Mouse (Mus musculus) heart, postnatal 0 days (tissue): Measurements from ENCODE around the gene Drd3. TPM values are rescaled to one million over a fixed set of nuclear protein-coding genes. Genes with fewer than 3 reads are reported as not detected.

ENCODE experiments used
- ATAC-seq: fragments of 200-750 bp; cut with Nextera tagmentation; 2 replicates; pipeline ENCODE4 v1.8.0; 2017; ENCODE audit warnings: low read depth, moderate number of reproducible peaks, moderate library complexity; ENCODE audit not compliant: insufficient read depth
- DNase-seq: peaks from one replicate; pipeline ENCODE4 v3.0.0-alpha.2; 2016; ENCODE audit warnings: low spot score
- H3K27ac ChIP-seq: fragments of 300-500 bp; sonication (generic); 2 replicates; pipeline ENCODE4 v1.5.1; 2014; ENCODE audit warnings: low read depth, mild to moderate bottlenecking
- H3K27me3 ChIP-seq: fragments of 300-500 bp; sonication (generic); 2 replicates; pipeline ENCODE4 v1.6.1; 2014; ENCODE audit warnings: low read length, mixed read lengths; ENCODE audit not compliant: control insufficient read depth, insufficient read depth
- H3K36me3 ChIP-seq: fragments of 300-500 bp; sonication (generic); replicated peaks from 2 replicates; pipeline ENCODE4 v1.6.1; 2014; ENCODE audit warnings: low read length, mixed read lengths; ENCODE audit not compliant: control insufficient read depth, insufficient read depth
- H3K4me1 ChIP-seq: fragments of 300-500 bp; sonication (generic); 2 replicates; pipeline ENCODE4 v1.6.1; 2014; ENCODE audit warnings: antibody characterized with exemption; ENCODE audit not compliant: control insufficient read depth, insufficient read depth
- H3K4me2 ChIP-seq: fragments of 300-500 bp; sonication (generic); 2 replicates; pipeline ENCODE4 v1.6.1; 2014; ENCODE audit warnings: low read depth, mild to moderate bottlenecking, low read length, moderate library complexity
- H3K4me3 ChIP-seq: fragments of 300-500 bp; sonication (generic); 2 replicates; pipeline ENCODE4 v1.5.1; 2014; ENCODE audit warnings: low read depth, low read length
- H3K9ac ChIP-seq: fragments of 300-500 bp; sonication (generic); replicated peaks from 2 replicates; pipeline ENCODE4 v1.6.1; 2014; ENCODE audit warnings: low read depth, low read length, mixed read lengths
- H3K9me3 ChIP-seq: fragments of 300-500 bp; sonication (generic); replicated peaks from 2 replicates; pipeline ENCODE4 v1.6.1; 2016; ENCODE audit warnings: low read length; ENCODE audit not compliant: control insufficient read depth
- CTCF ChIP-seq: IDR thresholded peaks from 2 replicates; pipeline ENCODE4 v1.5.1; 2016; ENCODE audit warnings: antibody characterized with exemption, control low read depth, low read depth
- EP300 ChIP-seq: IDR thresholded peaks from 2 replicates; pipeline ENCODE4 v1.6.1; 2016; ENCODE audit warnings: antibody characterized with exemption, low read depth
- whole genome bisulfite sequencing: fragments of 180-500 bp; shearing (Covaris S2); extraction: QIAGEN DNeasy Blood & Tissue Kit; methylation state at CpG from one replicate; pipeline ENCODE4 v1.1.7; 2014; 5-methylcytosine and 5-hydroxymethylcytosine counted together
- polyA plus RNA-seq: library from polyadenylated mRNA; unstranded; fragments of >200 nt; fragmentation: Nextera tagmentation; extraction: Ambion mirVana; gene quantifications from 2 replicates; pipeline ENCODE4 v1.2.1, GENCODE M21; 2015
- total RNA-seq: library from RNA; depleted of rRNA; stranded (reverse); fragments of >200 nt; gene quantifications from 2 replicates; pipeline ENCODE4 v1.2.3, GENCODE M21; 2014; ENCODE audit warnings: low replicate concordance

The Drd3 gene
- total and polyA plus RNA-seq, 2 experiments from 2014 or later: 0.46 TPM; not detected in 1

- no peak for DNase-seq
- Histone ChIP-seq H3K27me3 (no peaks in the 10 kb centered on the region), H3K4me1 (peaks cover 17% of the 10 kb centered on the region; the same call in 1 of the 2 replicates), H3K4me2 (peak overlapping the region; percentile 13; the same call in 1 of the 2 replicates), H3K9me3 (no peaks in the 10 kb centered on the region), H3K27ac (peak overlapping the region; percentile 71), H3K4me3 (no peak overlapping the region), H3K9ac (no peak overlapping the region), H3K36me3 (no peaks in the 10 kb centered on the region)
- TF ChIP-seq CTCF (no peak), EP300 (no peak)
- 43% methylated on average over 1 of the region's 1 CpGs for WGBS
- peak; percentile 51; the same call in 1 of the 2 replicates for ATAC-seq
These were observed 18.9 kb downstream of the Drd3 start for GRCm38 (mm10) chr16:43772766-43773165.

- no peak overlapping the region for H3K9ac ChIP-seq
- no peak overlapping the region for H3K4me3 ChIP-seq
- H3K27me3 ChIP-seq: no peaks in the 10 kb centered on the region
- no peak overlapping the region for H3K4me2 ChIP-seq
- DNase-seq: no peak
- no peak for ATAC-seq
- H3K4me1 ChIP-seq: peaks cover 17% of the 10 kb centered on the region; the same call in 1 of the 2 replicates
- peak overlapping the region; percentile 71 for H3K27ac ChIP-seq
- no peak for TF ChIP-seq EP300
- no peak for TF ChIP-seq CTCF
- no peaks in the 10 kb centered on the region for H3K9me3 ChIP-seq
- H3K36me3 ChIP-seq: no peaks in the 10 kb centered on the region
- 63% methylated on average over 4 of the region's 4 CpGs for WGBS
These were observed 19.7 kb downstream of the Drd3 start for GRCm38 (mm10) chr16:43773506-43773905.

DNA sequence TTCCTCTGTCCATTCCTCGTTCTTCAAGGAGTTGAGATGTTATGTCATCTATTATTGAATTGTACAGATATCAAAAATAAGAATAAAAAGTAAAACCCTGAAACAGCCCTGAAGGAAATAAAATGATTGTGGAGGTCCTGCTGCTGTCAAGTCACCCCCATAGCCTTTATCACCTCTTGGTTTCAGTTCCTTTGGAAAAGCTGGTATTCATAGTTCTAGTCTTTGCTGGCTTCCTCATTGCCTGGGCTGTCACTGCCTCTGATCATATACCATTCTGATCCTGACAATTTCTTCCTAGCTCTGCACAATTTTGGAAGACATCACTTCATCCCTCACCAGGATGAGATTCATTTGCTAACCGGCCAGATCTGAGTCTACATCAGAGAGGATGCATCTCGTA is 23.1 kb downstream of the Drd3 start:
- Histone ChIP-seq H3K4me1 (peaks cover 14% of the 10 kb centered on the region; the same call in 1 of the 2 replicates), H3K27ac (no peak overlapping the region), H3K36me3 (no peaks in the 10 kb centered on the region), H3K4me3 (no peak overlapping the region), H3K27me3 (no peaks in the 10 kb centered on the region), H3K4me2 (no peak overlapping the region), H3K9ac (no peak overlapping the region), H3K9me3 (no peaks in the 10 kb centered on the region)
- ATAC-seq (no peak), DNase-seq (no peak)
- WGBS: 86% methylated on average over 3 of the region's 3 CpGs
- no peak for TF ChIP-seq CTCF
- TF ChIP-seq EP300: no peak

GRCm38 (mm10) chr16:43799541-43799940 is 45.7 kb downstream of the Drd3 start:
- Histone ChIP-seq H3K4me1 (peaks cover 18% of the 10 kb centered on the region), H3K9me3 (no peaks in the 10 kb centered on the region; the same call in 1 of the 2 replicates), H3K27me3 (no peaks in the 10 kb centered on the region), H3K4me3 (no peak overlapping the region), H3K27ac (no peak overlapping the region), H3K36me3 (no peaks in the 10 kb centered on the region), H3K4me2 (no peak overlapping the region), H3K9ac (no peak overlapping the region)
- ATAC-seq (no peak), DNase-seq (no peak)
- 74% methylated on average over 4 of the region's 4 CpGs for WGBS
- TF ChIP-seq EP300: no peak
- no peak for TF ChIP-seq CTCF

- TF ChIP-seq CTCF (no peak), EP300 (no peak)
- Histone ChIP-seq H3K27me3 (no peaks in the 10 kb centered on the region), H3K27ac (no peak overlapping the region), H3K4me1 (peaks cover 21% of the 10 kb centered on the region), H3K9me3 (no peaks in the 10 kb centered on the region; the same call in 1 of the 2 replicates), H3K4me3 (no peak overlapping the region), H3K9ac (no peak overlapping the region), H3K36me3 (no peaks in the 10 kb centered on the region), H3K4me2 (no peak overlapping the region)
- 42% methylated on average over 13 of the region's 13 CpGs for WGBS
- DNase-seq: no peak
- no peak for ATAC-seq
These were observed 46.4 kb downstream of the Drd3 start for GRCm38 (mm10) chr16:43800119-43800721.

GRCm38 (mm10) chr16:43801137-43801536 is 47.3 kb downstream of the Drd3 start:
- H3K9me3 ChIP-seq: no peaks in the 10 kb centered on the region; the same call in 1 of the 2 replicates
- H3K4me1 ChIP-seq: peaks cover 21% of the 10 kb centered on the region
- WGBS: 44% methylated on average over 3 of the region's 3 CpGs
- H3K9ac ChIP-seq: no peak overlapping the region
- TF ChIP-seq EP300 (no peak), CTCF (no peak)
- H3K4me3 ChIP-seq: no peak overlapping the region
- no peaks in the 10 kb centered on the region for H3K36me3 ChIP-seq
- DNase-seq (no peak), ATAC-seq (no peak)
- H3K4me2 ChIP-seq: 0 out of 2 replicates have a peak overlapping the region, but pooled peaks have one; percentile 0
- H3K27ac ChIP-seq: peak overlapping the region; percentile 58; the same call in 1 of the 2 replicates
- no peaks in the 10 kb centered on the region for H3K27me3 ChIP-seq
